Mouse (Mus musculus): ENCODE data around the gene Pafah1b2. TPM values are rescaled to one million over a fixed set of nuclear protein-coding genes. Genes with fewer than 3 reads are reported as not detected.
A peak's percentile ranks its signal among the peaks of the same experiment; 100 is the strongest.

Gene Pafah1b2
- polyA plus RNA-seq, 1 experiment from 2014 or later, result 148 TPM

- no peak overlapping the region for H3K9ac ChIP-seq (ENCODE audit: low read length)
- H3K36me3 ChIP-seq (ENCODE audit: control insufficient read depth, insufficient read depth, low read length), result peaks cover 28% of the 10 kb centered on the region
- no peak overlapping the region for H3K4me3 ChIP-seq (ENCODE audit: control insufficient read depth in 1 of 2, insufficient read depth in 1 of 2, low read depth in 1 of 2, low read length in 2 of 2)
- H3K9me3 ChIP-seq (ENCODE audit: control insufficient read depth, low read length), result no peaks in the 10 kb centered on the region
- H3K4me1 ChIP-seq (ENCODE audit: control insufficient read depth in 2 of 2, insufficient read depth in 2 of 2, low read length in 2 of 2), result peaks cover 9 to 20% of the 10 kb centered on the region in 2 experiments
- H3K27ac ChIP-seq (replicated peaks in 1 of 2; ENCODE audit: control insufficient read depth in 1 of 2, insufficient read depth in 1 of 2, low read depth in 2 of 2, low read length in 2 of 2), result no peak overlapping the region
- ATAC-seq (ENCODE audit: insufficient number of reproducible peaks, insufficient read depth, low FRiP score, low read depth), result no peak
- no peak overlapping the region for H3K4me2 ChIP-seq (ENCODE audit: low read length)
- H3K27me3 ChIP-seq (ENCODE audit: control insufficient read depth, insufficient read depth, low read length), result no peaks in the 10 kb centered on the region
- 87% methylated on average over 1 of the region's 1 CpGs for WGBS
Observed at GRCm38 (mm10) chr9:45980611-45981010, 31.9 kb downstream of the Pafah1b2 start.

DNA sequence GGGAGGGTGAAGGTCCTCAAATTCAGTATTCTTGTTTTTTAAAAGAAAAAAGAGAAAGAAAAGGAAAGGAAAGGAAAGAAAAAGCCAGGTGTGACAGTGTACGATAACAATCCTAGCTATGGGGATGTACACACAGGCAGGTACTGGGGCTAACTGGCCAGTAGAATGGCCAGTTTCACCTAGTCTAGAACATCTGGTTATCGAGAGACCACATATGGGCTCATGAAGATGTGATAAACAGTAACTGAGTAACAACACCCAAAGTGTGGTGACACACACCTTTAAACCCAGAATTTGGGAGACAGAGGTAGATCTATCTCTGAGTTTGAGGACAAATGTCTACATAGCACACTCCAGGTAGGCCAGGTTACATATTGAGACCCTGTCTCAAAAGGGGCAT lies 32.7 kb downstream of the Pafah1b2 start:
- Histone ChIP-seq H3K36me3 (ENCODE audit: control insufficient read depth, insufficient read depth, low read length) (peaks cover 36% of the 10 kb centered on the region), H3K9me3 (ENCODE audit: control insufficient read depth, low read length) (no peaks in the 10 kb centered on the region), H3K9ac (ENCODE audit: low read length) (no peak overlapping the region), H3K4me2 (ENCODE audit: low read length) (no peak overlapping the region), H3K27ac (replicated peaks in 1 of 2; ENCODE audit: control insufficient read depth in 1 of 2, insufficient read depth in 1 of 2, low read depth in 2 of 2, low read length in 2 of 2) (no peak overlapping the region), H3K4me1 (ENCODE audit: control insufficient read depth in 2 of 2, insufficient read depth in 2 of 2, low read length in 2 of 2) (peaks cover 9 to 18% of the 10 kb centered on the region in 2 experiments), H3K4me3 (ENCODE audit: control insufficient read depth in 1 of 2, insufficient read depth in 1 of 2, low read depth in 1 of 2, low read length in 2 of 2) (no peak overlapping the region), H3K27me3 (ENCODE audit: control insufficient read depth, insufficient read depth, low read length) (no peaks in the 10 kb centered on the region)
- 89% methylated on average over 2 of the region's 2 CpGs for WGBS
- no peak for ATAC-seq (ENCODE audit: insufficient number of reproducible peaks, insufficient read depth, low FRiP score, low read depth)

DNA sequence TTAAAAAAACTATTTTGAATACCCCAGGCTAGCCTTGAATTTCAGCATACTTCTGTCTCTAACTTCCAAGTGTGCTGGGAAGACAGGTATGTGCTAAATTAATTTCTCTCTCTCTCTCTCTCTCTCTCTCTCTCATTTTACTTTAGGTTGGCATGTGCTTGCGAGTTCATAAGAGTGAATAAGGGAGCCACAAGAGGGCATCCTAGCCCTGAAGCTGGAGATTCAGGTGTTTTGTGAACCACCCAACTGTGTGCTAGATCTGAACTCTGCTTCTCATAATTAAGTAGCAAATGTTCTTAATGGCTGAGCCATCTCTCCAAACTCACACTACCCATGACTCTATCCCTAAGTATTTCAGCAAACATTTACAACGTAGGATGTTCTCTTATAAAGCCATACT lies 35.6 kb downstream of the Pafah1b2 start:
- H3K36me3 ChIP-seq (ENCODE audit: control insufficient read depth, insufficient read depth, low read length), result peaks cover 65% of the 10 kb centered on the region
- H3K27ac ChIP-seq (replicated peaks in 1 of 2; ENCODE audit: control insufficient read depth in 1 of 2, insufficient read depth in 1 of 2, low read depth in 2 of 2, low read length in 2 of 2), result no peak overlapping the region
- H3K4me3 ChIP-seq (ENCODE audit: control insufficient read depth in 1 of 2, insufficient read depth in 1 of 2, low read depth in 1 of 2, low read length in 2 of 2), result no peak overlapping the region
- ATAC-seq (ENCODE audit: insufficient number of reproducible peaks, insufficient read depth, low FRiP score, low read depth), result no peak
- WGBS, result 88% methylated on average over 2 of the region's 2 CpGs
- H3K9me3 ChIP-seq (ENCODE audit: control insufficient read depth, low read length), result no peaks in the 10 kb centered on the region
- H3K4me1 ChIP-seq (ENCODE audit: control insufficient read depth in 2 of 2, insufficient read depth in 2 of 2, low read length in 2 of 2), result peaks cover 0 to 5% of the 10 kb centered on the region in 2 experiments; a peak in 2 of 4 replicates
- no peak overlapping the region for H3K9ac ChIP-seq (ENCODE audit: low read length)
- no peaks in the 10 kb centered on the region for H3K27me3 ChIP-seq (ENCODE audit: control insufficient read depth, insufficient read depth, low read length)
- no peak overlapping the region for H3K4me2 ChIP-seq (ENCODE audit: low read length)

DNA sequence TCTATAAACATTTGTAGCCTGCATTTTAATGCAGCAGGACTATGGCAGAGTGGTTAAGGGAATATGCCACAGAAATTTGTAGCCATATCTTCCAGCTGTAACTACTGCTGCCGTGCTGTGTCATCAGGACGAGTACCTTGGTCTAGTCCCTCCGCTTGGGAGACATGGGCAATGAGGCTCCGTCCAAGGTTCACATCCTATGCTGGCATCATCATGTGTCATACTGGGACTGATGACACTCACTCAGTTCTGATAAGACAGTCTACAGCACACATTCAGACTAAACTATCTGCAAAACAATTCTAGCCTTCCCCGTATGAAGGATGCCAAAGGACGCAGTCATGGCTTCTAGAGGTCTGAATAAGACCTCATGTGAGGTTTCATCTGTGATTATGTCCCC lies 48.9 kb downstream of the Pafah1b2 start:
- Histone ChIP-seq H3K4me1 (ENCODE audit: control insufficient read depth in 2 of 2, insufficient read depth in 2 of 2, low read length in 2 of 2) (peaks cover 0 to 13% of the 10 kb centered on the region in 2 experiments; a peak in 3 of 4 replicates), H3K4me2 (ENCODE audit: low read length) (no peak overlapping the region), H3K4me3 (ENCODE audit: control insufficient read depth in 1 of 2, insufficient read depth in 1 of 2, low read depth in 1 of 2, low read length in 2 of 2) (no peak overlapping the region), H3K27me3 (ENCODE audit: control insufficient read depth, insufficient read depth, low read length) (no peaks in the 10 kb centered on the region), H3K9me3 (ENCODE audit: control insufficient read depth, low read length) (no peaks in the 10 kb centered on the region), H3K27ac (replicated peaks in 1 of 2; ENCODE audit: control insufficient read depth in 1 of 2, insufficient read depth in 1 of 2, low read depth in 2 of 2, low read length in 2 of 2) (peak overlapping the region in 1 of 2 experiments; percentile 24; a peak in 1 of 4 replicates), H3K36me3 (ENCODE audit: control insufficient read depth, insufficient read depth, low read length) (peaks cover 77% of the 10 kb centered on the region), H3K9ac (ENCODE audit: low read length) (no peak overlapping the region)
- ATAC-seq (ENCODE audit: insufficient number of reproducible peaks, insufficient read depth, low FRiP score, low read depth), result no peak
- 71% methylated on average over 6 of the region's 6 CpGs for WGBS

DNA sequence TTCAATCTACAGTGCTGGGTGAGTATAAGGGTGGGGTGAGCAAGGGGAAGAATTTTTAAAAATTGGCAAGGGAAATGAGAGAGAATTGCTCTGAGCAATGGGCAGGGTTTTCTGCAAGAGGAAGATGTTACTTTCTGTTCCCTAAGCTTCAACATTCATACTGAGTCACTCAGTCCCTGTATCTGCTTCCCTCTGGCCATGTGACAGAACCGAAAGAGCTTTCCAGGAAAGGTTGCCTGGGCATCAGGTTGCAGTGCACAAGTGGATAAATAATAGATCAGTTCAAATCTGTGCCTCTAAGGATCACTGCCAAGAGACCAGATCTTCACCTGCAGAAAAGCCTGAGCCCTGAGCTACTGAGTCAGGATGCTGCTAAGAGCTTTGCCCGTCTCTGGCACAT lies 50.6 kb downstream of the Pafah1b2 start:
- no peak overlapping the region for H3K9ac ChIP-seq (ENCODE audit: low read length)
- no peaks in the 10 kb centered on the region for H3K27me3 ChIP-seq (ENCODE audit: control insufficient read depth, insufficient read depth, low read length)
- 67% methylated on average over 2 of the region's 2 CpGs for WGBS
- H3K9me3 ChIP-seq (ENCODE audit: control insufficient read depth, low read length), result no peaks in the 10 kb centered on the region
- no peak for ATAC-seq (ENCODE audit: insufficient number of reproducible peaks, insufficient read depth, low FRiP score, low read depth)
- no peak overlapping the region for H3K27ac ChIP-seq (replicated peaks in 1 of 2; ENCODE audit: control insufficient read depth in 1 of 2, insufficient read depth in 1 of 2, low read depth in 2 of 2, low read length in 2 of 2)
- H3K36me3 ChIP-seq (ENCODE audit: control insufficient read depth, insufficient read depth, low read length), result peaks cover 60% of the 10 kb centered on the region
- no peak overlapping the region for H3K4me3 ChIP-seq (ENCODE audit: control insufficient read depth in 1 of 2, insufficient read depth in 1 of 2, low read depth in 1 of 2, low read length in 2 of 2)
- peaks cover 0 to 13% of the 10 kb centered on the region in 2 experiments; a peak in 3 of 4 replicates for H3K4me1 ChIP-seq (ENCODE audit: control insufficient read depth in 2 of 2, insufficient read depth in 2 of 2, low read length in 2 of 2)
- H3K4me2 ChIP-seq (ENCODE audit: low read length), result no peak overlapping the region

DNA sequence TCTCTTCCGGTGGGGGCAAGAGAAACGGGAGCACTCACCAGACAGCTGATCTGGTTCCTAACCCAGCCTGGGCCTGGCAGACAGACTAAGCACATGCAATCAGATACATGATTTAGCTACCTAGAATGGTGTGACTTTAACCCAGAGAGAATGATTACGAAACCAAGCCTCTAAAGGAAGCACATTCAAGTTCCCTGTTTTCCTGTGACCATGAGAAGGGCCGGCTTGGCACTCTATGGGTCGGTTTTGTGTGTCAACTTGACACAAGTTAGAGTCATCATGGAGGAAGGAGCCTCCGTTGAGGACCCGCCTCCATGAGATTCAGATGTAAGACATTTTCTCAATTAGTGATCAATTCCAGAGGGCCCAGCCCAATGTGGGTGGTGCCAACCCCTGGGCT lies 52.8 kb downstream of the Pafah1b2 start:
- H3K9ac ChIP-seq (ENCODE audit: low read length), result no peak overlapping the region
- WGBS, result 80% methylated on average over 7 of the region's 7 CpGs
- ATAC-seq (ENCODE audit: insufficient number of reproducible peaks, insufficient read depth, low FRiP score, low read depth), result no peak
- no peak overlapping the region for H3K4me3 ChIP-seq (ENCODE audit: control insufficient read depth in 1 of 2, insufficient read depth in 1 of 2, low read depth in 1 of 2, low read length in 2 of 2)
- no peaks in the 10 kb centered on the region for H3K27me3 ChIP-seq (ENCODE audit: control insufficient read depth, insufficient read depth, low read length)
- no peaks in the 10 kb centered on the region for H3K9me3 ChIP-seq (ENCODE audit: control insufficient read depth, low read length)
- H3K27ac ChIP-seq (replicated peaks in 1 of 2; ENCODE audit: control insufficient read depth in 1 of 2, insufficient read depth in 1 of 2, low read depth in 2 of 2, low read length in 2 of 2), result no peak overlapping the region
- H3K4me2 ChIP-seq (ENCODE audit: low read length), result no peak overlapping the region
- H3K36me3 ChIP-seq (ENCODE audit: control insufficient read depth, insufficient read depth, low read length), result peaks cover 39% of the 10 kb centered on the region
- H3K4me1 ChIP-seq (ENCODE audit: control insufficient read depth in 2 of 2, insufficient read depth in 2 of 2, low read length in 2 of 2), result peaks cover 2 to 18% of the 10 kb centered on the region in 2 experiments; a peak in 3 of 4 replicates

DNA sequence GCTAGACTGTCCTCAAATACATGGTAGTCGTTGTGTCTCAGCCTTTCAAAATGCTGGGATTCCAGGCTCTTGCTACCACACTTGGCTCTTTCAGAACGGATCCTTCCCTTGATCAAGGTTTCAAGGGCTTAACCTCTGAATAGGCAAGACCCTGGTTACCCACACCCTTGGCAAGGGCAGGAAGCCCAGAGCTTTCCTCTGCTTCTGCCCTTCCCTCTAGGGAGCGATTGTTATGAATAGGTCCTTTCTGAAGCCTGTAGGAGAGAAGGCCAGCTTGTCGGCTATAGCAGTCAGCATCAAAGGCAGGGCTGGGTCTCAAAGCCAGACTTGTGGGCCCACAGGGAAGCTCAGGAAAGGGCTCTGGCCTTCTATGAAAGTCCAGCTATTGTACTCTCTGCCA lies 53.6 kb downstream of the Pafah1b2 start:
- ATAC-seq (ENCODE audit: insufficient number of reproducible peaks, insufficient read depth, low FRiP score, low read depth), result no peak
- Histone ChIP-seq H3K9me3 (ENCODE audit: control insufficient read depth, low read length) (no peaks in the 10 kb centered on the region), H3K27me3 (ENCODE audit: control insufficient read depth, insufficient read depth, low read length) (no peaks in the 10 kb centered on the region), H3K4me2 (ENCODE audit: low read length) (no peak overlapping the region), H3K27ac (replicated peaks in 1 of 2; ENCODE audit: control insufficient read depth in 1 of 2, insufficient read depth in 1 of 2, low read depth in 2 of 2, low read length in 2 of 2) (peak overlapping the region; percentile 28 to 57; a peak in 3 of 4 replicates), H3K36me3 (ENCODE audit: control insufficient read depth, insufficient read depth, low read length) (peaks cover 31% of the 10 kb centered on the region), H3K9ac (ENCODE audit: low read length) (no peak overlapping the region), H3K4me1 (ENCODE audit: control insufficient read depth in 2 of 2, insufficient read depth in 2 of 2, low read length in 2 of 2) (peaks cover 3 to 17% of the 10 kb centered on the region in 2 experiments; a peak in 3 of 4 replicates), H3K4me3 (ENCODE audit: control insufficient read depth in 1 of 2, insufficient read depth in 1 of 2, low read depth in 1 of 2, low read length in 2 of 2) (no peak overlapping the region)
- 46% methylated on average over 4 of the region's 4 CpGs for WGBS

GRCm38 (mm10) chr9:45958023-45958670 lies 54.3 kb downstream of the Pafah1b2 start:
- H3K9ac ChIP-seq (ENCODE audit: low read length), result no peak overlapping the region
- 54% methylated on average over 7 of the region's 7 CpGs for WGBS
- no peak overlapping the region for H3K4me2 ChIP-seq (ENCODE audit: low read length)
- no peaks in the 10 kb centered on the region for H3K9me3 ChIP-seq (ENCODE audit: control insufficient read depth, low read length)
- ATAC-seq (ENCODE audit: insufficient number of reproducible peaks, insufficient read depth, low FRiP score, low read depth), result no peak
- no peaks in the 10 kb centered on the region for H3K27me3 ChIP-seq (ENCODE audit: control insufficient read depth, insufficient read depth, low read length)
- H3K4me1 ChIP-seq (ENCODE audit: control insufficient read depth in 2 of 2, insufficient read depth in 2 of 2, low read length in 2 of 2), result peaks cover 10 to 17% of the 10 kb centered on the region in 2 experiments
- H3K27ac ChIP-seq (replicated peaks in 1 of 2; ENCODE audit: control insufficient read depth in 1 of 2, insufficient read depth in 1 of 2, low read depth in 2 of 2, low read length in 2 of 2), result peak overlapping the region in 1 of 2 experiments; percentile 57; a peak in 2 of 4 replicates
- H3K36me3 ChIP-seq (ENCODE audit: control insufficient read depth, insufficient read depth, low read length), result peaks cover 24% of the 10 kb centered on the region
- no peak overlapping the region for H3K4me3 ChIP-seq (ENCODE audit: control insufficient read depth in 1 of 2, insufficient read depth in 1 of 2, low read depth in 1 of 2, low read length in 2 of 2)
